Mouse (Mus musculus): ENCODE measurements around the gene Pyy.

DNA sequence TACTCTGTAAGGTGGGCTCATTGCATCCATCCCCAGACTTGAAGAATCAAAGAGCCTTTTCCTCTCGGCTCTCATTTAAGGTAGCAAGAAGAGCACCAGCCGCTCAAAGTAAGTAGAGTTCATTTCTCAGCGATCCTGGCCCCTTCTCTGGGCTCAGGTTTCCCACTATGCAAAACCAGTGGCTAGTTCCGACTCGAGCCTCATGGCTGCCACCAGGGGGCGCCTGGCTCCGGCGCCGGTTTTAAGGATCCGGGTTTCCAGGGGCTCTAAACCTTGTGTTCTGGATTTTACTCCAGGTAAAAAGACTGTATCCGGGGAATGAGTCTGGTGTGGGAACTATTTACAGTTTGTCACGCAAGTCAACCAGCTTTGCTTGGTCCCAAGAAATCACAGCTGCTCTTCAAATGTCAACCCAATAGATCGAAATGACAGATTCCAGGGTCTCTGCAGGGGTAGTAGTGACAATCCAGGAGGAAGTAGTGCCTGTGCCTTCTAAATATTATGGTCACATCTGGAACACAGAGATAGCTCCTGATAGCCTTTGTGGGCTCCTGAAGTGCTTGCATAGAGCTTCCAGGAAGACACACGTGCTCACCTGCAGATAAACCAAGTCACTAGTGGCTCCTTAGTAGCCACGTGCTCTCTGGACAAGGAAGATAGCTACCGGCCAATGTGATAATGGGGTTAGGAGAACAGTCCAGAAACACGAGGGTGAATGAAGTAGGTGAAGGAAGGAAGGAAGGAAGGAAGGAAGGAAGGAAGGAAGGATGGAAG, 5.0 kb downstream of the Pyy start:
- TF ChIP-seq MAFK (IDR thresholded peaks at IDR 0.05; ENCODE audit: insufficient read depth, low read depth, low read length) (no peak), ZC3H11A (IDR thresholded peaks at IDR 0.05; ENCODE audit: borderline replicate concordance, low read depth, low read length) (peak; percentile 46; the same call in 1 of the 2 replicates), HCFC1 (IDR thresholded peaks at IDR 0.05; ENCODE audit: borderline replicate concordance, insufficient read depth, low read length) (no peak)

All from ES-E14 (cell line).